Mouse (Mus musculus) brain, embryonic 14.5 days (tissue): ENCODE data around the gene Lilrb4a.

Experiments used
- CTCF ChIP-seq: fragments of 200-500 bp; IDR thresholded peaks from 2 replicates; pipeline ENCODE4 v1.5.1; 2012; ENCODE audit warnings: inconsistent platforms, mild to moderate bottlenecking, moderate library complexity, borderline replicate concordance; ENCODE audit not compliant: insufficient read depth, insufficient read length; ENCODE audit errors: extremely low read depth
- POLR2A ChIP-seq: fragments of 200-500 bp; IDR thresholded peaks from 2 replicates; pipeline ENCODE4 v1.6.1; 2012; ENCODE audit warnings: mild to moderate bottlenecking, inconsistent platforms, borderline replicate concordance; ENCODE audit not compliant: poor library complexity, insufficient read depth, insufficient read length, severe bottlenecking; ENCODE audit errors: extremely low read depth

- TF ChIP-seq POLR2A (no peak), CTCF (no peak)
These were observed 39.1 kb upstream of the Lilrb4a start for GRCm38 (mm10) chr10:51451610-51452009.
